Mouse (Mus musculus) adipocyte (in vitro differentiated cells): ENCODE measurements around the gene Psmd2.

ENCODE experiments used
- DNase-seq: peaks from one replicate; pipeline ENCODE4 v3.0.0-alpha.2; 2016; ENCODE audit warnings: low spot score

Gene Psmd2

GRCm38 (mm10) chr16:20701729-20702521 is 50.5 kb downstream of the Psmd2 start:
- DNase-seq, result no peak

DNA sequence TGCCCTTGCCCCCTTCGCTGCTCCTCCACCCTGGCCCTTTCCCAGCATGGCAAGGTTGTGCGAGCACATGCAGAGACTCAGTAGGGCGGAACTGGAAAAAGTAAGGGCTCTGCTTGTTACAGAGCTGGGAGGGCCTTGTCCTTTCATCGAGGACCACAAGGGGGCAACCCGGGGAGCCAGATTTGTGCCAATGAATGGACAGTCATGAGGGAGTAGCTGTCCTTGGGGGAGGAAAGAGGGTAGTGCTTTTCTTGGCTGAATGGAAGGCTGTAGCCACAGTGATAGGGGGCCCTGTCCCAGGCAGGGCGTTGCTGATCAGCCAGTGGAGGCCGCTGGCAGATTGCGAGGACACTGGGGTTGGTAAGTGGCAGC is 51.1 kb downstream of the Psmd2 start:
- DNase-seq, result peak; percentile 74

GRCm38 (mm10) chr16:20703071-20703470 is 51.6 kb downstream of the Psmd2 start:
- no peak for DNase-seq

DNA sequence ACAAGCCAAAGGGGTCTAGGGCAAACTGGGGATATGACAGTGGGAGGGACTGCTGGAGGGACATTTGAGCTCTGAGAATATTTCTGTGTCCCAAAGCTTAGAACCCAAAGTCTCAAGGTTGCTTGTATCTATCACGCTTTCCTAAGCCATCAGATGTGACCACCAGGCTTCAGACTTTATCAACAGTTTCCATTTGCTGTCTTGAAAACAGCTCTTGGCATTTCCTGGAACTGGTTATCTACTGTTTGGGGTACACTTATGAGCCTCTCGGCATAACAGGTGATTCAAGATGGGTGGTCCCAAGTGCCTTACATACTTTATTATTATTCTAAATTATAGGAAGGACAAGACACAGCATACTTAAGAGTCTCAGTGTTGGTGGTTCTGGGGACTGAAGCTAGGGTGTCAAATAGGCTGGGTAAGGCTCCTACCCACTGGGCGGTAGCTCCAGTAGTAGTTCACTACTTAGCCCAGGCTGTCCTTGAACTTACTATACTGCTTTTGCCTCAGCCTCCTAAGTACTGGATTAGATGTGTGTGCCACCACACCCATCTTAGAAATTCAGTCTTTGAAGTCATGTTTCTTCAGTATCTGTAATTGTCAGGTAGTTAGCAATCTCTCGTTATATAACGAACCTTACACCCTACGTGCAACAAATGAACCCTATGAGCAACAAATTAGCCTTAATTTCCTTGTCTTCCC is 52.4 kb downstream of the Psmd2 start:
- no peak for DNase-seq

DNA sequence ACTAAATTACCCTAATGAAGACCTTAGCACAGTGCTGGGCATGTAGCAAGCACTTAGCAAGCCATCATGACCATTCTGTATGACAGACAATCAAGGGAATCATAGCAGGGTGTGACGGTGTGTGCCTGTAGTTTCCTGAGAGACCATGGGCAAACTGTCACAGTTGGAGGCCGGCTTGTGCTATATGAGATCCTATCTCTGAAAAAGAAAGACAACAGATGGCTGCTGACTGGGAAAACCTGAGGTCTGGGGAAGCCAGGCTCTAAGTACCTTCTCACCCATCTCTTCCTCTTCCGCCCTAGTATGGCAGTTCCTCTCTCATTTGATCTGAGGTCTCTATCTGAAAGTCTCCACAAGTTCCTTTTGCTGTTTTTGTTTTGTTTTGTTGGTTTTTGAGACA is 54.3 kb downstream of the Psmd2 start:
- DNase-seq, result no peak

- DNase-seq, result peak; percentile 77
These were observed 55.1 kb downstream of the Psmd2 start for GRCm38 (mm10) chr16:20706407-20707055.

- DNase-seq, result no peak
These were observed 56.9 kb downstream of the Psmd2 start for GRCm38 (mm10) chr16:20708220-20708938.

DNA sequence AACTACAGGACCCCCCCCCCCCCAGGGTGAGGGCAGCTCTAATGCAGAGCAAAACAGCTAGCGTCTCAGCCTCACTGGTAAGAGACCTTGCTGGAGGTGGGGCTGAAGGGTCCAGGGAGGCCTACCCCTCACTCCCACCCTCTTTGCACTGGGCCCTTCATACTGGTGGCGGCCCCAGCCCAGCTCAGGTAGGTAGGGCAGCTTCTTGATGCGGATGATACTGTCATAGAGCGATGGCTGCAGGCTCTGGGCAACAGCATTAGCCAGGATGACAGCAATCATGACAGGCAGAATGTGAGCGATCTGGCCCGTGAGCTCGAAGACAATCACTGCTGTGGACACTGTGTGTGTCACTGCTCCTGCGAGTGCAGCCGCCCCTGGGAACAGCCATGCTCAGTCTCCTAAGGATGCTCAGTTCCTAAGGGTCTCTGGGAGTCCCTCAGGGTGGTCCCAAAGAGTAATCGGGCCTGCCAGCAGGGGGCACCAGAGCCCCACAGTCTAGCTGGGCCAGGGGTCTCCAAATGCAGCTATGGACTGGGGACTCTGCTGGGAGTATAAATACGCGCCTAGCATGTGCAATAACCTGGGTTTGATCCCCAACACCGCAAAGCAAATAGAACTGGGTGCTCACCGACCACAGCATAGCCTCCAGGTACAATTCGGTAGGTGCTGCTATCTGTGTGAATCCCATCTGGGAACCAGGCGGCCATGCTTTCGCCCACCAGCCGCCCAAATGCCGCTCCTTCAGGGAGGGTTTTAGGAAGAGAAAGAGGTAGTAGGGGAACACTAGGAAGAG is 57.7 kb downstream of the Psmd2 start:
- DNase-seq, result no peak

- no peak for DNase-seq
These were observed 58.9 kb downstream of the Psmd2 start for GRCm38 (mm10) chr16:20710370-20710769.

GRCm38 (mm10) chr16:20710810-20711209 is 59.4 kb downstream of the Psmd2 start:
- no peak for DNase-seq

- no peak for DNase-seq
These were observed 60.7 kb downstream of the Psmd2 start for GRCm38 (mm10) chr16:20712190-20712589.

DNA sequence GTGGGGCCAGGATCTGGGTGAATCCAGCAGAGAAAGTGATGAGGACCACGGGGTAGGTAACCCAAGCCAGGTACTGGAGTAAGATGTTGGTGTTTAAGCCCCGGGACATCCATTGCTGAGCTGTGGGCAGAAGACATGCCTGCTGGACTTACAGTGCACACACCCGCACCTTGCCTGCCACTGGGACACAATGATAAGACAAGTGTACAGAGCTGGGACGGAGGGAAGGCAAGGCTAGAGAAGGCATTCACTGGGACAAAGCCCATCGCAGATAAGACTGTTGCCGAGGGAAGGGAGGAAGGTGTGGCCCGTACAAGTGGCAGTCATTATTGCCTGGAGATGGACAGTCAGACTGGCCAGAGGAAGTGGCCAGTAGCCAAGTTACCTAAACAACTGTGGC is 61.4 kb downstream of the Psmd2 start:
- no peak for DNase-seq
